Mouse (Mus musculus): ENCODE measurements at regions not wholly inside any gene's neighbourhood (a gene's known extent, or its start where the extent isn't known, plus 50 kb on each side); places are given as distances from the start of the nearest gene placed in this dataset.

DNA sequence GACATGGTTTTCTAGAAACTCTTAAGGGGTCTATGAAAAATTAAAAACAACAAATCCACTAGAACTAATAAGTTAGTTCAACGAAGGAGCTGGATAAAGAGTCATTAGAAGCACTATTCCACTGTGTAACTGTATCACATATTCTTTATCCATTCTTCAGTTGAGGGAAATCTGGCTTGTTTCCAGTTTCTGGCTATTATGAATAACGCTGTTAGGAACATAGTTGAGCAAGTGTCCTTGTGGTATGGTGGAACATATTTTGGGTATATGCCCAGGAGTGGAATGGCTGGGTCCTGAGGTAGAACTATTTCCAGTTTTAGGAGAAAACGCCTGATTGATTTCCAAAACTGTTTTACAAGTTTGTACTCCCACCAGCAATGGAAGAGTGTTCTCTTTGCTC, 97.7 kb upstream of the Adamts9 start:
- no peak for DNase-seq (ENCODE audit: low spot score in 2 of 2)

DNA sequence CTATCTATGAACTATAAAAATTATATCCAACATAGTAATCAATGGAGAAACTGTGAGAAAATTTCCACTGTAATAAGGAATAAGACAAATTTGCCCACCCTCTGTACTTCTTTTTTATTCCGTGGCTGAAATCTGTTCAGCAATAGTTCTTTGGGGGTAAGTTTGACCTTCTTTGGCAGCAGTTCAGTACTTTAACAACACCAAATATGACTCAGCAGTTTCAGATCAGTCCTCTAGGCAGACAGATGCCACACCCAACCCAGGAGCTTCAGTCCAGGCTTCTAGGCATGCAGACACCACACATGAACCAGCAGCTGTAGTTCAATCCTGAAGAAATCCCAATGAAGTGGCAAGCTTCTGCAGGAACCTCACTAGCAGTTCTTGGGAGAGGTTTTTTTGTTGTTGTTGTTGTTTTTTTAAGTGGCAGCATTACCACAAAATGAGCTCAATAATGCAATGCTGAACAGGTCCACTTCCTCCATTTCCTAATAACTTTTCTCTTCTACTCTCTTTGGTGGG, 88.6 kb upstream of the Adamts9 start:
- no peak for DNase-seq (ENCODE audit: low spot score in 2 of 2)

DNA sequence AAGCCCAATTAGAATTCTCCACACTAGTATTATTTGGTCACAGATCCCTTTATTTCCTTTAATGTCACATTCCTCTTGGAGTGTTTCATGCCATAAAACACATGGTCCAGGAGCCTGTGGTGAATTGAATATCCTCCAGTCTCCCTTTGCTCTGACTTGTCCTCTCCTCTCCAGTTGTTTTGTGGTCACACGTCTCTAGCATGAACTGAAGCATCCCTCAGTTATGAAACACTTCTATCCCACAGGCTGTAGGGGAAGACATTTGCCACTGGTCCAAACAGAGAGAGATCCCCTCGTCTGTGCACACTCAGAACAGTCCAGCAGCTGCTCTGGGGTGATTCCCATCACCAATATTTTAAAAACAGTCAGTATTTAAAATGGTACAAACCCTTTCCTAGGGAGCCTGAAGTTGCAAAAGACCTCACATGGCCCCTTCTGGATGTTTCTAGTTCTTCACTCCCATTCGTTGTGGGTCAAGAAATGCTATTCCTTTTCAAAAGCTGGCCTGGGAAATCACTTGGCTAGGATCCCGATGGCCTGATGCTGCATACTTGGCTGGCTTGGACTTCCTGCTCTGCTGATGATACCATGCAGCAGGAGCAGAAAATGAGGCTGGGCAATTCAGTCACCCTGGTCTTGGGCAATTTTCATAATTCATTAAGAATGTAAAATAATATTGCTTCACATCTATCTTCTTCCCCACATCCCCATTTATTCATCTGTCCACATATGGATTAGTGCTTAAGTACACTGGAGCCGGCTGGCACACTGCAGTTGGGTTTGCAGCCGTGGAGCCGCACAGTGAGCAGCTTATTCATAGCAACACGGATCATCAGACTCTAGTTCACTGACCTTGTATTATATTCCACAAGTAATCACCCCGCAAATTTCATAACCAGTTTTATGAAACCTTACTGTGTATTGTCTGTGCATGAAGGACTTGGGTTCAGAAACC, 83.1 kb upstream of the Adamts9 start:
- DNase-seq (ENCODE audit: low spot score in 2 of 2): no peak

DNA sequence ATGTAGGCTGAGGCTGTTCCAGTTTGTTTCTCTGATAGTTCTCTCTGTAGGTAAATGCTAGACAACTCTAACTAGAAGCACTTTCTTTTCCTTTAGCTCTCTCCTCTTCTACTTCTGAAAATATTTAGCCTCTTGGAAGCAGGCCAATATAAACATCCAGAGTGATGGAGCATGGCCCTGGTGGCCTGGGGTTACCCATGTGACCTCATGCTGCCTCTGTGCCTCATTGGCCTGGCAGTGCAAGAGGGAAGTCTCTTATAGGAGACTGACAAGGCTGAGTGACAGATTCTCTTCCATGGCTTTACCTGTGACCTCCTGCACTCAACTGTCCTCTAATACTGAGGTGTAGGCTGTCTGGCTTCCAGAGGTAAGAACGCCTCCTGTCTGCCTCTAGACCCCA, 71.2 kb upstream of the Adamts9 start:
- no peak for DNase-seq (ENCODE audit: low spot score in 2 of 2)

DNA sequence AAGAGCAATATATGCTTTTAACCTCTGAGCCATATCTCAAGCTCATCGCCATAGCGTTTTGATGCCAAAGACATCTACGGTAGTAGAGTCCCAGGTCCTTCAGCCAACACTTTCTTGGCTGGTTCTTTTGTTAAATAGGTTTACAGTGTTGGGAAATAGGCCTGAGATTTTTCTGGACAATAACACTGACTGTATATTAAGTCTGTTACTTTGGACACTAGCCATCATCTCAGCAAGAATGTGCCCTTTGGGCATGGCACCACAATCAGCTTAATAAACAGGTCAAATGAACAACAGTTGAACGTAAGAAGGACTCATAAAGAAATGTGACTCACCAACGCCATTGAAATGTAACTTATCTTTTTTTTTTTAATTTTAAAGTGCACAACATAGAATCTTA, 68.6 kb upstream of the Adamts9 start:
- no peak for DNase-seq (ENCODE audit: low spot score in 2 of 2)

DNA sequence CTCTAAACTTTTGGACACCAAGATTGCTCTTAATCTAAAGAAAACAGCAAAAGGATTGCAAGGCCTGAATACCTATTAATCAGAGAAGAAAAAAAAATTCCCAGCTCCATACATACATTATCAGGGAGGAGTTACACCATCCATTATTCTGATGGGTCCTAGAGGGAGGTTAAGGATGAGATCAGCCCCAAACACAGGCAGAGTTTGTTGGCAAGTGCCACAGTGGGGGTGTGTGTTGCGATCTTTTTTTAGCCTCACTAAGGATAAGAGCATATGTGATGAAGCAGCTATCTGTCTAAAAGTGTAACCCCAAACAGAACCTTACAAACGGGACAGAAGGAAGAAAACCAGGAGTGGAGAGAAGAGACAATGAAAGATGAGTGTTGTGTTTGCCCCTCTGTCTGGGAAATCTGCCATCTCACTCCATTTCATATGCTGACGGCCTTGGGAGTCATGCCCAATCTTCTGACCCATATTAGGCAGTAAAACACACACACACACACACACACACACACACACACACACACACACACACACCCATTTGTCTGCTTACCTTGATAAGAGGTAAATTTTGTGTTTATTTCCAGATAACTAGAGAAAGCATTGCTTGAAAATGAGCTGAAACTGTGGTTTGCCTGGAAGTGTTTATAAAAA, 61.4 kb upstream of the Adamts9 start:
- DNase-seq (ENCODE audit: low spot score in 2 of 2): no peak

DNA sequence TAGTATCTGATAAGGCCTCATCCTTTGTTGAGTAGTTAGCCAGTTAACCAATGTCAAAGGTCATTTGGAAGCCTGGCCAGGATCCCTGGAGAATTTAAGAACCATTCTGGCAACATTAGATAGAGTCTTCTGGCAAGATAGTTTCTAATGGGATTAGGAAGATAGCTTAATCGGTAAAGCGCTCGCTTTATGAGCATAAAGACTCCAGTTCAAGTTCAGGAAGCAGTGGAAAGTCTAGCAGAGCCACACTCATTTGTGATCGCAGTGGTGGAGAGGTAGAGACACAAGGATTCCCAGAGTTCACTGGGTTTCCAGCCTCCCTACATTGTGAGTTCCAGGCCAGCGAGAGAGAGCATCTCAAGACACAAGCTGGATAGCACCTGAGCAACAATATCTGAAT, 60.5 kb upstream of the Adamts9 start:
- DNase-seq (ENCODE audit: low spot score in 2 of 2): no peak

DNA sequence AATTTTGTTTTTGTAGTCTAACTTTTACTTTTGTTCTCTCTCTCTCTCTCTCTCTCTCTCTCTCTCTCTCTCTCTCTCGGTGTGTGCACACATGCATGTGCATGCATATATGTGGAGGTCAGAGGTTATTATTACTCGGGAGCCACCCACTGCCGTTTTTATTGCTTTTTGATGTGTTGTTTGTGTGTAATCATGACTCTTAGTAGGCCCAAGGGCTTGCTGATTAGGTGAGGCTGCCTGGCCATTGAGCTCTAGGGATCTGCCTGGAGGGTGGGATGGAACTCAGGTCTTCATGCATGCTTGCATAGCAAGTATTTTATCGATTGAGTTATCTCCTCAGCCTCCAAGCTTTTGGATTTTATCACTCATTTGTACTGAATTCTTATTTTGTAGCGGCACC, 50.4 kb upstream of the Adamts9 start:
- DNase-seq (ENCODE audit: low spot score in 2 of 2): no peak
